Mouse (Mus musculus) heart, adult 11 months (tissue): ENCODE data around the gene Aldh1a1.

ENCODE experiments used
- DNase-seq: peaks from one replicate; pipeline ENCODE4 v3.0.0; 2022

The Aldh1a1 gene

DNA sequence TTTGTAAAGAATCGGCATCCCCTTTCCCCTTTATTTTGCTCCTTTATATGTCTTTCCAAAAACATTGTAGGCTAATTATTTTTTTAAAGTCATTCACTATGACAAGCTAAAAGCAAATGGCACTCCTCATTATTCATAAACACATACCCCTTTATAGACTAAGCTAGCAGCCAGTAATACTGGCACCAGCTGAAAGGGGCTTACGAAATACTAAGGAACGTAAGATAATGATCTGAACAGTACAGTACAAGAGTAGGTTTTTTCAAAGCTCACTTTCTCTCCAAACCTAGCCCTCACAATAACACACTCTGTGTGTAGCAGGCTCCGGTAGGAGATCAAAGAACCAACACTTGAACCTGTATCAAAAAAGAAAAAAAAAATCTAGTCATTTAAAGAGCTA lies 64.7 kb downstream of the Aldh1a1 start:
- no peak for DNase-seq

DNA sequence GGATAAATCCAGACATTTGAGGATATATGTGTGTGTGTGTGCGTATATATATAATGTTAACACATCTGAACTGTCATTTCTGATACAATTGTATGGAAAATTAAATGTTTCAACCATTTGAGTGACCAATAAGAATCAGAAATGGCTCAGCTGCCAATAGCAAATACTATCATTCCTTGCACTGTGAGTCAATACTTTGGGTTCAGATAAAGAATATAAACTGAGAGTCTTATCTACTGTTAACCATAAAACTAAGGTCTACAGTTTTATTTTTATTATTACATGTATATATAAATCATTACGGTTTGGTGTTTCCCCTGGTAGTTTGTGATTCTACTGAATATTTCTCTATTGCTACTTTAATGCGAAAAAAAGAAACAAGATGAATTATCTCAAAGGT lies 65.6 kb downstream of the Aldh1a1 start:
- no peak for DNase-seq

DNA sequence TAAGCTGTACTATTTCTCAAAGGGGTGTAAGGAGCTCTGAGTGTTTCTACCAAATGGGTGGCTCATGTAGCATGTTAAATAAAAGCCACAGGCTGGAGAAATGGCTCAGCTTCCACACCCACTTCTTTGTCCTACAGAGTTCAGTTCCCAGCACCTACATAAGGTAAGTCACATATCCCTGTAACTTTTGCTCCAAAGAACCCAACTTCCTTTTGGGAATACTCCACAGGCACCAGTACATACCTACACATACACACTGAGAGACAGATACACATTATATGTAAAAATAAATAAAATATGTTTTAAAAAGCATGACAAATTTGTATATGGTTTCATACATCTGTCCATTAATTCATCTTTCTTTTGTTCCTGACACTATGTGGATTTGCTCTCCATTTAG lies 66.0 kb downstream of the Aldh1a1 start:
- DNase-seq, result no peak

DNA sequence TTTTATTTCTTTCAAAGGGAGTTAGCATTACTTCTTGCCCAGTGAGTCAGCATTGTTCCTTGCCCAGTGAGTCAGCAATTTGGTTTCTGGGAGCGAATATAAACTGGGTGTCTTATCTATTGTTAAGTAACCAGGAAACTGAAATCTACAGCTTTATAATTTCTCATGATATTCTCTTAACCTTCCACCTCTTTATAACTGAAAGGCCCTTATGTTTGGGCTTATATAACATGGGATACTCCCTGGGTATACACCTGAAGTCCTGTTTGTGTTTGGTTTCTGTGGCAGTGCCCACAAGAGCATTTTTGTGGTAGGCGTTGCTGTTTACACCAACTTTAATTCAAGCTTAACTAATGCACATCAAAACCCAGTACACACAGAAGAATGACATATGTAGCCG lies 66.4 kb downstream of the Aldh1a1 start:
- DNase-seq, result peak; percentile 88

DNA sequence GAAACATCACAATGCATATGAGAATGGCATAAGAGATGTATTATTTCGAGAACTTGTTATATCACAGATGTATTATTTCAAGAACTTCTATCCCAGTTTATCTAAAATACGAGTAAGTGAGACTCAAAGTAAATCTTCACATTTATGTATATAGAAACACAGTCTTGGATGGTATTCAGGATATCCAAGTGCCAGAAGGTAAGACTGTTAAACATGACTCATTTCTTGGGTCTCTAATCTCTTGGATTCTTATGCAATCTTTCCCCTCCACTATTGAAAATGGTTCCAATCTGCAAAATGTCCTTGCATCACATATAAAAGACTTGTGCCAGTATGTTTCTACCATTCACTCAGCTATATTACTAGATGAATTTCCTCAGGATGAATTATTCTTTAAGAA lies 67.4 kb downstream of the Aldh1a1 start:
- DNase-seq, result no peak

DNA sequence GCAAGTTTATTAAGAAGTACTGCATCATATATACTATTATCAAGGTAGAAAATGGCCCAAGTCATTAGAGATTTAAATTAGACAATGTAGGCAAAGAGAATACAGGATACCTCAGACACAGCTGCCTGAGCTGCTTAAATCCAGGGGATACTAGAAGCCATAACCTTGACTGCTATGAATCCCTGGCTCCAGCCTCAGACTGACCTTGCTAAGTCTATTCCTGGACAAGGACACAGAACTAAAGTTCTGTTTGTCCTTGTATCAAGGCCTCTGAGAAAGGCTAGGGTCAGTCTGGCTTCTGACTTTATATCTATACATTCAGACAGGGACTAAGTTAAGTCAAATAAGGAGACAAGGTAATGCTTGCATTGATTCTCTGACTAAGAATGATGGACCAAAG lies 69.9 kb downstream of the Aldh1a1 start:
- no peak for DNase-seq

DNA sequence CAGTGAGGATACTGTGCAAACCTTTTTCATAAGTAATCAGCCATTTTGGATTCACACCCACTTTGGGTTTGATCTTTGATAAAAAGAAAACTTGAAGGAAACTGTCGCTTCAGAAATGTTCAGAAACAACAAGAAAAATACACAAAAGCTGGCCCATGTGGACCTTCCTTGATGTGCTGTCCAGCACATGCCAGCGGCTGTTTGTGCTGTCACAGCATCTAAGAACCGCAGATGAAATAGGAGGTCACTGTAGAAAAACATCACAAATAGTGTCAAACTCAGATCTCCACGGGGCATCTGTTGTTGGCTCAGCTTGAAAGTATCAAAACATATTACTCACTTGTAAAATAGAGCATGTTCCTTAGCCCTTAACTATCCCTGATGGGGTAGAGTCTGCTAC lies 73.8 kb downstream of the Aldh1a1 start:
- no peak for DNase-seq

DNA sequence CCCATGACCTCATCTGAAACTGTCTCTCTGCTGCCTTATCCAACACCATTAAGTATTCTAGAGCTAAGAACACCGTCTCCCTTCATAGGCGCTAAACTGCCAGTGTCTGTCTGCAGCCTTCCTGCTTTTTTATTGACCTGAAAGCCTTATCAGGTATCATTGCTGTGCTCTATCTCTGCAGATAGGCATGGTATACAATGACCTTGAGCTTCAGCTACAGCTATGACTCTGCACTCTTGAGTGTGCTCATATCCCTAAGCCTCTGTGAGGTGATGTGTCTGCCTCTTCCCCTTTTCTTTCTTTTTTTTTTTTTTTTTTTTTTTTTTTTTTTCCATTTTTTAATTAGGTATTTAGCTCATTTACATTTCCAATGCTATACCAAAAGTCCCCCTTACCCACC lies 74.5 kb downstream of the Aldh1a1 start:
- DNase-seq, result no peak

DNA sequence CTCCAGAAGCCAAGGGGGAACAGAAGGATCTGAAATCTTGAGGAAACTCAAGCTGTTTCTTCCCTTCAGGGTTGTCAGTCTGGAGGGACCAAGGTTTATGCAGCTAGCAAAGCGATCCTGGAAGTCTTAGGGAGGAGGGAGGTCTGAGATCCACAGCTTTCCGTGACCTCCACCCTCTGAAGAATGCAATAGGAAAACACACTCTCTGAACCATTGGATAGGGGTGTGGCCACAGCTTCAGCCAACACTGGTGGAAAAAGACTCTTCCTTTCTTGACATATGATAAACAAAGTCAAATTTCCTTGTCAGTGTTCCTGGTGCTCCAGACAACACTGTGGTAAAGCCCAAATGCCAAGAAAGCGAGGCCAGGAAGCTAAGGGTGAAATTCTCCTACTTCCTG lies 84.5 kb downstream of the Aldh1a1 start:
- DNase-seq, result no peak

DNA sequence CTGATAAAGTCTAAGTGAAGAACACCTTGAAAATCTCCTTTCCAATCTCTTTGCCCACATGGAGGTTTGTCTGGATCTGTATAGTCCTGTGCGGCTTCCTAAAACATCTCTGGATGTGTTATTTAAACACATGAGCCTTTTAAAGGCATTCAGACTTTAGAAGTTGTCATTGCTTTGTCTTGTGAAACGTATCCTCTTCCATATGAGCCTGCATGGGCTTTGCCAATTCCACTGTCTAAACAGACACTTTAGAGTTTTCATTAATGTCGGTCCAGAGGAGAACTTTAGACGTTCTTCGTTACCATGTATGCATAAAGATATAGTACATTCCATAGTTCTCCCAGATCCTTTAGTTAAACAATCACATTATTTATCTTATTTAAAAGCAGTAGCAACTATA lies 84.9 kb downstream of the Aldh1a1 start:
- DNase-seq, result no peak

DNA sequence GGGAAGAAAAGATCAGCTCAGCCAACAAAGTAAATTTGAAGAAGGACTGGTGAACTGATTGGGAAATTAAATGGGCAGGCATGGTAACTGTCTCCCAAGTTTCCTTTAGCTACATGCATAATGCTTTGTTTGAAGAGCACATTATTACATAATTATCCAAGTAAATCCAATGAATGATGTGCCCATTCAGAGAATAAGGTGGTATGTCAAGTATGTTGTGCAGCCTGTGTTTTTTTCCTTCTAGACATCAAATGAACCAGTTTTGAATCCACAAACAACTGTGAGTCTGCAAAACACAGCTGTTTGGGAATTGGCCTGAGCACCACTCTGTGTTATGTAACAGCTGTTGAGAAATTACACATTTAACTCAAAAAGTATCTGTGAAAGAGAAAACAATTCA lies 107.4 kb downstream of the Aldh1a1 start:
- peak; percentile 91 for DNase-seq

DNA sequence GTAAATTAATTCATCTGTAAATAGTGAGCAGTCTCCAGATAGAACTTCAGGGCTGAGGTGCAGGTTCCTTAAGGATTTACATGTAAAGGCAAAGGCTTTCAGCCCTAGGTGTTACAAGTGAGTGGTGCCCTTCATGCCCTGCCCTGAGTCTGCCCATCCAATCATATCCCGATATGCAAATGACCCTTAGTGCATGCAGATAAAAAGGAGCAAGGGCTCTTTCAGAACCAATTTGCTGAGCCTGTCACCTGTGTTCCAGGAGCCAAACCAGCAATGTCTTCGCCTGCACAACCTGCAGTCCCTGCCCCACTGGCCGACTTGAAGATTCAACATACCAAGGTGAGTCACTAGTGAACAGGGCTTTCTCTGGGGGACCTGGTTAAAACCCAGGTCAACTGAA lies 109.2 kb downstream of the Aldh1a1 start:
- peak; percentile 95 for DNase-seq

DNA sequence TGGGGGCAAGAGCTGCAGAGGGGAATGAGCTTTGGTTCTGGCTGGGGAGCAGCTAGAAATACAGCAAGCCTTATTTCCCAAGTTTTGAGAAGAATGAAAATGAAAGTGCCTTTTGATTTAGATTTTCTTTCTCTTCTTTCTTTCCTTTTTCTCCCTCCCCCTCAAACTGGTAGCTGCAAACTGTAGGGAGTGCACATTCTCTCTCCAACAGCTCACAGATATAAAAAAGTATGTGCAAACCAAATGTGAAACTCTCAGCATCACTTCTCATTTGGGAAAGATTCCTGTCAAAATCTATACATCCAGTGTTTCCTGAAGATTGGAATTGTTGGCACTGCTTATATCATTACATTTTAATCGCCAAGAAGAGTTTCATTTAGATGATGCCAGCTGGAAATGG lies 110.7 kb downstream of the Aldh1a1 start:
- no peak for DNase-seq

DNA sequence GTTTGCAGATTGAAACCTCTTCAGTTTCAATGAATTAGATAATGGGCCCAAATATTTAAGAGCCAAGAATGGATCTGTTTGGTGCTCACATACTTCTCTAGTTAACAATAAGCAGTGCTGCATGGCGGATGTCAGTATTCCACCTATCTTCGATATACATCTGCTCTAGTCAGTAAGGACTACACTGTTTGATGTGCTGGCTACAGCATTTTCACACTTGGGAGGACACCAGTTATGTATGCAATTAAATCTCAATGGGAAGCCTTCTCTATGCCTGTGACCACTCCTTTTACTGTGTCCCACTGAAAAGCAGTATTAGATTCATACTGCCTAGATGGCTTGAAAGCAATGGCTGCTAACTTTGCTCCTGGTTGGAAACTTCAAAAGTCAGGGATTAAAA lies 111.4 kb downstream of the Aldh1a1 start:
- DNase-seq, result no peak

DNA sequence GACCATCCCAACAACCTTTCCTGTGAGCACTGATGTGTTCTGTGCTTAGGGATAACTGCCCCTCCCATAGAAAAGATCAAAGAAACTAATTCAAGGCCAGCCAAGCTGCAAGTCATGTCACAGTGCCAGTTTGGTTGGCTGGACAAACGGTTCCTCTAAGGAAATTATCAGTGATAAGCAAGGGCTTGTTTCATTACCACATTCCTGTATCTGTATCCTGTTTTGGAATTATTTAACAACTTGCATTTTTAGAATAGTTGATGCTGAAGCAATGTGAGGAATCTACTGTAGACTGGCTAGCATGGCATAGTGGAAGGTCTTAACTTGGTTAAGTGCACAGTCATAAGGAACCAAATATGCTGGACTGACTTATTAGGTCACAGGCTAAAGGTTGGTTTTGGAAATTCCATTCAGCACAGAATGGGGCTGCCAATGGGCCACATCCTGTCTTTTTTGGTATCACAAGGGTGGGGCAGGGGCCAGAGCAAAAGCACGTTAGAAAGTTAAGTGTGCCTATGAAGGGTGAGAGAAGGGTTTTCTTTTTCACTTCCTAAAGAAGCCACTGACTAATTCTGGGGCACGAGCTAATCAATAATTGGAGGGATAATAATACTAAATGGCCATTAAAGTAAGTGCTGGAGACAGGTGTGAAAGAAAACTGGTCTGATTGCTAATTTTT lies 121.9 kb downstream of the Aldh1a1 start:
- DNase-seq, result peak; percentile 87

DNA sequence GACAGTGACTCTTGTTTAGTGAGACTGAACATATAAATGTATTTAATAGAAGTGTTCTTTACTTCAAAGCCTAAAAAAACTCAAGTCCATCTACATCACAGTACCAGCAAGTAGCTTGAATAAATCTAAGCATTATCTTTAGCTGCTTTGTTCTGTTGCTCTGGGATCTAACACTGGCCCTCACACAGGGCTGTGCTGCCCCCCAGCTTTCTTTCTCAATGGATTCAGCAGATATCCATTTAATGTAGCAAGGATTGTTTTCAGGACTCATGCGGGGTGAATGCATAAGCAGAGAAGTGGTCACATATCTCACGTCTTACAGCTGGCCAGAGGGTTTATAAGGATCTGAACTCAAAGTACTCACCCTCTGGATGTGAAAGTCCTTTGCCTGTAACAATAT lies 129.9 kb downstream of the Aldh1a1 start:
- DNase-seq, result peak; percentile 84

DNA sequence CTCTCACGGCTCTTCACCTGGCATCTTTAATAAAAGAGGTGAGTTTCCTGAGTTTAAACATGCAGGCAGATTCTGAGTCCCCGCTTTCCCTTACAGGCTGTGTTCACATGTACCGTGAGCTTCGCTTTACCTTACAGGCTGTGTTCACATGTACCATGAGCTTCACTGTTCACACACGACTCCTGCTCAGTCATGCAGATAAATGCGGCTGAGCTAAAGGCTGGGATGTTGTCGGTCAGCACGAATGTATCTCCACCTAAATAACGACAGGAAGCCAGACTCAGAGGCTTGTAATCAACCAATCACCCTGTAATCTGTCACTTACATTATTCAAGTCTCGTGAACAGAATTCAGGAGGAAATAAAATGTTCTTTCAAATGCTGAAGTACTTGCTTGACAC lies 130.9 kb downstream of the Aldh1a1 start:
- DNase-seq, result no peak

DNA sequence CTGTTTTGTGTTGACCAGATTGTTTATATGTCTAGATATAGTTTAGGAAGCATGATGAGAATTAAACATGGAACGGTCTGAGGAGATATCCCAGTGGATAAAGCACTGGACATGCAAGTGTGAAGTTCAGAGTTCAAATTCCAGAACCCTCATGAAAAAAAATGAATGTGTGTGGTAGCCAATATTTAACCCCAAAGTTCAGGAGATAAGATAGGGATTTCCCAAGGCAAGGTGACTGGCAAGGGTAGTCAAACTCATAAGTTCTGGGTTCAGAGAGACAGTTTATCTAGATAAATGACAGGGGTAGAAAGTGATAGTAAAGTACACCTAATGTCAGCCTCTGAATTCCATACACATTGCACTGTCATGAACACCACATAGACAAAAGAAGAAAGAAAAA lies 138.5 kb downstream of the Aldh1a1 start:
- no peak for DNase-seq

DNA sequence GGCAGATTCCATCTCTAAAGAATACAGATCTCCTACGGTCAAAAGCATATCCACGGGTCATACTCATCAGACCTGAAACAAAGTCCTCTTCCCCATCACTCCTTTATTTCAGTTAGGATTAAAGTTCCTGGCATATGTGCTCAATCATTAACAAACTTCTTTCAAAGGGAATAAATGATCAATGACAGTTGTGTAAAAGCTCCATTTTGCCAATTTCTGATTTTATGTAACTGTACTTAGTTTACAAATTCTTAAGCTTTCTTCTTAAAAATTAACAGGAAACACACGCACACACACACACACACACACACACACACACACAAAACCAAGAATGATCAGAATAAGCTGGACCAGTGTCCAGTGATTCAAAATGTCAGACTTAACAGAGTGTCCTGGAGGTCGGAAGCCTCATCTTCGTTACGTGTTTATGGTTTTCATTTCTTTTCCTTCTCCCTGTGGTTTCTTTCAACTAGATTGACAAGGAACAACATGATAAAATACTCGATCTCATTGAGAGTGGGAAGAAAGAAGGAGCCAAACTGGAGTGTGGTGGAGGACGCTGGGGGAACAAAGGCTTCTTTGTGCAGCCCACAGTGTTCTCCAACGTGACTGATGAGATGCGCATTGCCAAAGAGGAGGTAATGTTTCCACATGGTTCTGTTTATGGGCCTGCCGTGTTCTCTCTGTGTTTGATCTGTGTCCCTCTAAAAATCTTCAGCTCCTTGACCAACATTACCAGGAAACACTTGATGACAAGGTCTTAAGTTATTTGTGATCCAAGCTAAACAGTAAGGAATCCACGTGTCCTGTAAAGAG lies 141.6 kb downstream of the Aldh1a1 start:
- DNase-seq, result peak; percentile 94

DNA sequence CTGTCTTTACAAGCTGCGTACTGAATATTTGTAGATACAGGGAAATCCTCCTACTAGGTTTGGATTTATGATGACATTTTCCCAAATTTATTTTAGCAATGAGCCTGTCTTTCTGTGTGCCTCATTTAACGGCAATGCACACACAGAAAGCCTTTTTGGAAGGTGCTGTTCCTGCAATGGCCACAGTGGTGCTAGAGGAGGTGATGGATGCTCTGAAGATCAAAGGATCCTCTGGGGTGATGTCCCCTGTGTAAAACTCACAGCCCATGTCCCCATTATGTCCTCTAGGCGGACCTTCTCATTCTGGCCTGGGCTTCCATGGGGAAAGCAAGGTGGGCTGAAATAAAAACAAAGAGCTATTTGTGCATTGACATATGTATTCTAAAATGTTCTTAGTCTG lies 151.8 kb downstream of the Aldh1a1 start:
- peak; percentile 52 for DNase-seq

DNA sequence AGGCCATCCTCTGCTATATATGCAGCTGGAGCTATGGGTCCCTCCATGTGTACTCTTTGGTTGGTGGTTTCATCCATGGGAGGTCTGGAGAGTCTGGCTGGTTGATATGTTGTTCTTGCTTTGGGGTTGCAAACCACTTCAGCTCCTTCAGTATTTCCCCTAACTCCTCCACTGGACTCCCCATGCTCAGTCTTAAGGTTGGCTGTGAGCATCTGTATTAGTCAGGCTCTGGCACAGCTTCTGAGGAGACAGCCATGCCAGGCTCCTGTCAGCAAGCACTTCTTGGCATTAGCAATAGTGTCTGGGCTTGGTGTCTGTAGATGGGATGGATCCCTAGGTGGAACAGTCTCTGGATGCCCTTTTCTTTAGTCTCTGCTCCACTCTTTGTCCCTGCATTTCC lies 155.0 kb downstream of the Aldh1a1 start:
- DNase-seq, result peak; percentile 91

DNA sequence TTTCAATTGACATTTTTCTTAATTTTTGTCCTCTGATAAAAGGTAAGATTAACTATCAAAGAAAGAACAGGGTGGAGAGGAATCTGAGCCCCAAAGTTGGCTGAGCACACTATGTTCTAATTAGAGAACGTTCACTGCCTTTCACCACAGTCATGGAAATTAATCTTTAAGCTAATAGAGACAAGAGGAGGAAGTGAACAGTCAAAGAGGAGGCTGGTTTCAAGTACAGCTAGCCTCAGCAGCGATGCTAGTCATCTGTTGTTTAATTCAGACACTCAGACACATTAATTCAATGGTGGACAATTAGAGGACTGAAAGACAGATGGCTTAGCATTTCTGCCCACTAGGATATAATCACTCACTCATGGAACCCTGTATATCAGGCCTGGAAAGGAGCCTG lies 157.5 kb downstream of the Aldh1a1 start:
- no peak for DNase-seq

DNA sequence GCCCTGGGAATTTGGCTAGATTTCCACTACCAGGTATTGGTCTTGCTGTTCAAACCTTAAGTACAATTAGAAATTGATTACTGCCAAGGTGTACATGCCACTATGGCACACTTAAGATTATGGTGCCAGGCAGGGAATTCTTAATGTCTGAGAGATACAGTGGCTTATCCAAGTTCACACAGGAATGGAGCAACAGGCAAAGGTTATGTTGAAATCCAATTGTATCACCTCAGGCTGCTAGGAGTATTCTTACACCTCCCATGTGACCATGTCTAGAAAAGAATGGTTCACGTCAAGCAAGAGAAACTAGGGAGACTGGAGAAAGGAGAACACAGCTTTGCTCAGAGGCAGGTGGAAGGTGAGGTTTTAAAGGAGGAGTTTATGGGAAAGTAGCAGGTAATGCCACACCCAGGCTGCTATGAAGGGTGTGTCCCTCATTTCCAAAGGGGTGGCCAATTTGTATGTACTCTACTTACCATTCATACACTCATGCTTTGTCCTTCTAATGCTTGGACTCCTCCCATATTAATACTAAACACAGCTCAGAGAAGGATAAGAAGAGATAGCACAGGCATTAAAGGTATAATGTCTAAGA lies 160.7 kb downstream of the Aldh1a1 start:
- no peak for DNase-seq

DNA sequence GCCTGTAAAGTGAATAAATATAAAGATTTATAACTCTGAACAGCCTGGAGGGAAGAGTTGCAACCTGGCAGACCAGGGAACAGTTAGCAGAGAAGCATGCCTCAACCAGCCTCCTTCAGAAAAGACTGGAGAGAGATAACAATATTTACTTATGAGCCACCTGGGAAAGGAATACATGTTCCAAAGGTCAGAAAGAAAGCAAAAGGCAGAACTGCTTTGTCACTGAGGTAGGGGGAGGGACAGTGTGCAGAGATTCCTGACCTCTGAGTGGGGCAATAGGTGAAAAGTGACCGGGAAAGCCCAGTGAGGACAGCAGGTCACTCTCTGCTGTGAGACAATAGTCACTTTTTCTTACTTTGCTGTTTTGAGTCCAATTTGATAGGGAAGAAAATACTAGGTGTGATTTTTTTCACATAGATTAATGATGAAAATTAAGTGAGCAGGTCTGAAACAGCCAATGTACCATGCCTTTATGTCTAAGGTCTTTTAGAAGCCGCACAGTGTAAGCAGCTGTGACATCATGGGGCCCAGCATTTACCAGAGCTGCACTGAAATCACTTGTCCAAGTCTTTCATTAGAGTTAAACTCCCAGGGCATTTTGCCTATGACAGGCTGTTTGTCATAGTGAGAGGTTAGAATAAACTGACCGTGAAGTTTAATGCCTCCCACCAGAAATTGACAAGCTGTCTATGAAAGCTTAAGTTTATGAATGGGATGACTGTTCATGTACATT lies 161.8 kb downstream of the Aldh1a1 start:
- DNase-seq, result no peak
